Mouse (Mus musculus) lung, embryonic 15.5 days (tissue): ENCODE data around the gene Mical2. TPM values are rescaled to one million over a fixed set of nuclear protein-coding genes. Genes with fewer than 3 reads are reported as not detected.

Experiments used
- ATAC-seq: fragments of 200-750 bp; cut with Nextera tagmentation; 2 replicates; pipeline ENCODE4 v1.8.0; 2017; ENCODE audit warnings: moderate number of reproducible peaks, borderline replicate concordance; ENCODE audit not compliant: low FRiP score, low TSS enrichment; ENCODE audit errors: extremely low read depth
- H3K27ac ChIP-seq: fragments of 300-500 bp; sonication (generic); 2 replicates; pipeline ENCODE4 v1.5.1; 2015; ENCODE audit warnings: moderate library complexity, mild to moderate bottlenecking, inconsistent platforms
- H3K27me3 ChIP-seq: fragments of 300-500 bp; sonication (generic); 2 replicates; pipeline ENCODE4 v1.6.1; 2015; ENCODE audit warnings: inconsistent platforms
- H3K36me3 ChIP-seq: fragments of 300-500 bp; sonication (generic); 2 replicates; pipeline ENCODE4 v1.6.1; 2015; ENCODE audit warnings: inconsistent platforms
- H3K4me1 ChIP-seq: fragments of 300-500 bp; sonication (generic); 2 replicates; pipeline ENCODE4 v1.6.1; 2015; ENCODE audit warnings: inconsistent platforms
- H3K4me2 ChIP-seq: fragments of 300-500 bp; sonication (generic); 2 replicates; pipeline ENCODE4 v1.6.1; 2015; ENCODE audit warnings: inconsistent platforms, mild to moderate bottlenecking, moderate library complexity
- H3K4me3 ChIP-seq: fragments of 300-500 bp; sonication (generic); 2 replicates; pipeline ENCODE4 v1.5.1; 2015; ENCODE audit warnings: mild to moderate bottlenecking, inconsistent platforms
- H3K9ac ChIP-seq: fragments of 300-500 bp; sonication (generic); 2 replicates; pipeline ENCODE4 v1.6.1; 2015; ENCODE audit warnings: inconsistent platforms
- H3K9me3 ChIP-seq: fragments of 300-500 bp; sonication (generic); 2 replicates; pipeline ENCODE4 v1.6.1; 2016; ENCODE audit warnings: inconsistent platforms
- WGBS: fragments of 180-500 bp; shearing (Covaris S2); methylation state at CpG from one replicate; pipeline ENCODE4 v1.1.7; 2015; 5-methylcytosine and 5-hydroxymethylcytosine counted together
- polyA plus RNA-seq: library from polyadenylated mRNA; unstranded; fragments of >200 nt; fragmentation: Nextera tagmentation; extraction: Ambion mirVana; gene quantifications from 2 replicates; pipeline ENCODE4 v1.2.1, GENCODE M21; 2015

Gene Mical2
- polyA plus RNA-seq, 1 experiment from 2014 or later: 22.8 TPM

DNA sequence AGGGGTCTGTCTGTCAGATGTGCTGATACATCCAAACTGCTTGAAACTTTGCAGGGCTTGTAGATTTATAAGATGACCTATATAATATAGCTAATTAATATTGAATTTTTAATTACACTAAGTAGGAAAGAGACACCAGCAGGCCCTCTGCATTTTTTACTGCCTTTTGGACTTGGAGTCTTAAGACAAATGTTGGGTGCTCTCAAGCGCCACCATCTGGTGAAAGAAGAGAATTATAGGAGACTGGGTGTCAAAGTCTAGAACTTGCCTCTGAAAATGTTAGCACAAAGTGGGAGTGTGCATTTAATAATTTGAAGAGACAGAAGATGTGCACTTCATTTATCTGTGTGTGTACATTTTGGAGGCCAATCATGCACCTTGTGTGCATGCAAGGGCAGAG is 103.3 kb downstream of the Mical2 start:
- H3K4me2 ChIP-seq: no peak overlapping the region
- H3K9ac ChIP-seq: no peak overlapping the region
- 17% methylated on average over 1 of the region's 1 CpGs for WGBS
- no peaks in the 10 kb centered on the region for H3K27me3 ChIP-seq
- H3K27ac ChIP-seq: no peak overlapping the region
- ATAC-seq: no peak
- H3K9me3 ChIP-seq: no peaks in the 10 kb centered on the region
- H3K36me3 ChIP-seq: peaks cover 10% of the 10 kb centered on the region
- no peaks in the 10 kb centered on the region for H3K4me1 ChIP-seq
- no peak overlapping the region for H3K4me3 ChIP-seq

- H3K36me3 ChIP-seq: peaks cover 4% of the 10 kb centered on the region
- no peaks in the 10 kb centered on the region for H3K9me3 ChIP-seq
- no peak overlapping the region for H3K27ac ChIP-seq
- H3K9ac ChIP-seq: no peak overlapping the region
- no peak overlapping the region for H3K4me3 ChIP-seq
- H3K4me2 ChIP-seq: no peak overlapping the region
- ATAC-seq: no peak
- no peaks in the 10 kb centered on the region for H3K27me3 ChIP-seq
- no peaks in the 10 kb centered on the region for H3K4me1 ChIP-seq
- 66% methylated on average over 7 of the region's 7 CpGs for WGBS
Measured at GRCm38 (mm10) chr7:112329496-112329895, 103.8 kb downstream of the Mical2 start.

GRCm38 (mm10) chr7:112330935-112331334 is 105.3 kb downstream of the Mical2 start:
- ATAC-seq: no peak
- H3K36me3 ChIP-seq: peaks cover 3% of the 10 kb centered on the region; the same call in 1 of the 2 replicates
- no peak overlapping the region for H3K4me2 ChIP-seq
- no peak overlapping the region for H3K27ac ChIP-seq
- H3K27me3 ChIP-seq: no peaks in the 10 kb centered on the region
- H3K4me3 ChIP-seq: no peak overlapping the region
- peaks cover 3% of the 10 kb centered on the region; the same call in 1 of the 2 replicates for H3K4me1 ChIP-seq
- WGBS: 47% methylated on average over 8 of the region's 8 CpGs
- H3K9me3 ChIP-seq: no peaks in the 10 kb centered on the region
- H3K9ac ChIP-seq: no peak overlapping the region

GRCm38 (mm10) chr7:112331804-112332203 is 106.1 kb downstream of the Mical2 start:
- 63% methylated on average over 8 of the region's 8 CpGs for WGBS
- no peak overlapping the region for H3K27ac ChIP-seq
- no peak overlapping the region for H3K9ac ChIP-seq
- H3K27me3 ChIP-seq: no peaks in the 10 kb centered on the region
- H3K36me3 ChIP-seq: peaks cover 3% of the 10 kb centered on the region; the same call in 1 of the 2 replicates
- no peak overlapping the region for H3K4me2 ChIP-seq
- no peak overlapping the region for H3K4me3 ChIP-seq
- ATAC-seq: no peak
- H3K9me3 ChIP-seq: no peaks in the 10 kb centered on the region
- peaks cover 11% of the 10 kb centered on the region; the same call in 1 of the 2 replicates for H3K4me1 ChIP-seq

GRCm38 (mm10) chr7:112332426-112332825 is 106.8 kb downstream of the Mical2 start:
- WGBS: 71% methylated on average over 5 of the region's 5 CpGs
- H3K4me1 ChIP-seq: peaks cover 13% of the 10 kb centered on the region; the same call in 1 of the 2 replicates
- ATAC-seq: no peak
- H3K36me3 ChIP-seq: peaks cover 3% of the 10 kb centered on the region; the same call in 1 of the 2 replicates
- H3K9me3 ChIP-seq: no peaks in the 10 kb centered on the region
- no peak overlapping the region for H3K27ac ChIP-seq
- H3K4me3 ChIP-seq: no peak overlapping the region
- no peaks in the 10 kb centered on the region for H3K27me3 ChIP-seq
- H3K4me2 ChIP-seq: no peak overlapping the region
- H3K9ac ChIP-seq: no peak overlapping the region

DNA sequence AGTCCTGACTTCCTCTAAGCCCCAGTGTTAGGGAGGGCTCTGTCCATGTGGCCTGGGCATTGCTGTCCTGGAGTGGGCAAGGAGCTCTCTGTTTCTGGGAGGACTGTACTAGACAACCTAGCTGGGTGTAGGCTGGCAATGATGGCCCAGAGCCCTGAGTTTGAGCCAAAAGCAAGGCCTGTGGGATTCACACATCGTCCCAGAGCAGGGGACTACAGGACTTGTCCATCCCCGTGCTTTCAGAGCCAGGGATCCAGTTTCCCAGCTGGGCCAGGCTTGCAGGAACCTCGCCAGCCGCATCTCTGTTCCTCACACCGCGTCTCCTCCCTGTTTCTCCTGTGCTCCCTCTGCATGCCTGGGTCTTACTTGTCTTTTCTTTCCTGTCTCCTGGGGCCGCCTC is 107.7 kb downstream of the Mical2 start:
- Histone ChIP-seq H3K9ac (no peak overlapping the region), H3K27ac (no peak overlapping the region), H3K4me3 (no peak overlapping the region), H3K9me3 (no peaks in the 10 kb centered on the region), H3K36me3 (peaks cover 3% of the 10 kb centered on the region; the same call in 1 of the 2 replicates), H3K4me1 (peaks cover 16% of the 10 kb centered on the region; the same call in 1 of the 2 replicates), H3K27me3 (no peaks in the 10 kb centered on the region), H3K4me2 (no peak overlapping the region)
- 78% methylated on average over 7 of the region's 7 CpGs for WGBS
- no peak for ATAC-seq

GRCm38 (mm10) chr7:112336213-112336631 is 110.6 kb downstream of the Mical2 start:
- no peak for ATAC-seq
- 0 out of 2 replicates have a peak overlapping the region, but pooled peaks have one; percentile 6 for H3K27ac ChIP-seq
- 58% methylated on average over 6 of the region's 6 CpGs for WGBS
- H3K36me3 ChIP-seq: no peaks in the 10 kb centered on the region
- no peaks in the 10 kb centered on the region for H3K9me3 ChIP-seq
- no peak overlapping the region for H3K9ac ChIP-seq
- no peaks in the 10 kb centered on the region for H3K27me3 ChIP-seq
- peaks cover 16% of the 10 kb centered on the region; the same call in 1 of the 2 replicates for H3K4me1 ChIP-seq
- no peak overlapping the region for H3K4me3 ChIP-seq
- no peak overlapping the region for H3K4me2 ChIP-seq

DNA sequence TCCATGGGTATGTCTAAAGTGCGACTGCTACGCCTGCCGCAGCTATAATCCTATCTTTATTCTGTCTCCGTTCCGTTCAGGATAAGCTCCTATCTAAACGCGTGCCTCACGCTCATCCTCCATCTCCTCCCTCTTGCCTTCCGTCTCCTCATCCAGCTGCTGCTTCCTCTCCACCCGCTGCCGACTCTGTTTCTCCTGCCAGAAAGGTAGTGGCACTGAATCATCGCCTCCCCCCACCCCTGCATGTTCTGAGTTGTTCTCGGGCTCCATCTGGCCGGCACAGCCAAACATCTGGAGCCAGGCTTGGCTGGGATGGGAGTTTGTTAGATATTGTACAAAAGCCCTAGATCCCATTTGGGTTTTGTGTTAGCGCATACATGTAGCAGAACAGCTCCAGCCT is 111.1 kb downstream of the Mical2 start:
- Histone ChIP-seq H3K27me3 (no peaks in the 10 kb centered on the region), H3K27ac (0 out of 2 replicates have a peak overlapping the region, but pooled peaks have one; percentile 6), H3K4me1 (peaks cover 16% of the 10 kb centered on the region; the same call in 1 of the 2 replicates), H3K9me3 (no peaks in the 10 kb centered on the region), H3K4me2 (0 out of 2 replicates have a peak overlapping the region, but pooled peaks have one; percentile 3), H3K4me3 (no peak overlapping the region), H3K36me3 (no peaks in the 10 kb centered on the region), H3K9ac (no peak overlapping the region)
- WGBS: 53% methylated on average over 15 of the region's 15 CpGs
- no peak for ATAC-seq

- no peak overlapping the region for H3K9ac ChIP-seq
- H3K4me2 ChIP-seq: no peak overlapping the region
- 76% methylated on average over 5 of the region's 5 CpGs for WGBS
- ATAC-seq: no peak
- H3K36me3 ChIP-seq: no peaks in the 10 kb centered on the region
- no peak overlapping the region for H3K4me3 ChIP-seq
- peaks cover 16% of the 10 kb centered on the region; the same call in 1 of the 2 replicates for H3K4me1 ChIP-seq
- H3K9me3 ChIP-seq: no peaks in the 10 kb centered on the region
- H3K27ac ChIP-seq: no peak overlapping the region
- H3K27me3 ChIP-seq: no peaks in the 10 kb centered on the region
Measured at GRCm38 (mm10) chr7:112337736-112338135, 112.1 kb downstream of the Mical2 start.

DNA sequence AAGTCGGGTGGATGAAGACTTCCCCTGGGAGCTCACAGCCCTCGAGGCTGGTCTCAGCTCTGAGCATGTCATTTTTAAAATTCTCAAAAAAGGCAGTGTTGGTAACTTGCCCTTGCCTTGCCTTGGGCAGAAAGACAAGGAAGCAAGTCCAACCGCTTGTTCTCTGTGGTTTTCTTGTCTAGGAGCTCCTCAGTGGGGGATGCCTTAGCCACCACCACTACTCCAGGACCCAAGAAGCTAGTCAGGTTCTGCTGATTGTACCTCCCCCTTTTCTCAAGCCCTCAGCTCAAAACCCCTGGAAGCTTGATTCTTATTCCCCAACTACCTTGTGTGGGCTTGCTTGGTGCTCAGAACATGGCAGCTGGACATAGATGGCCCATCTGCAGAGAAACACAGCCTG is 115.4 kb downstream of the Mical2 start:
- H3K36me3 ChIP-seq: no peaks in the 10 kb centered on the region
- H3K9ac ChIP-seq: no peak overlapping the region
- no peak overlapping the region for H3K4me2 ChIP-seq
- H3K4me1 ChIP-seq: peaks cover 13% of the 10 kb centered on the region; the same call in 1 of the 2 replicates
- WGBS: 62% methylated on average over 3 of the region's 3 CpGs
- no peak overlapping the region for H3K27ac ChIP-seq
- H3K4me3 ChIP-seq: no peak overlapping the region
- ATAC-seq: no peak
- no peaks in the 10 kb centered on the region for H3K9me3 ChIP-seq
- H3K27me3 ChIP-seq: no peaks in the 10 kb centered on the region

DNA sequence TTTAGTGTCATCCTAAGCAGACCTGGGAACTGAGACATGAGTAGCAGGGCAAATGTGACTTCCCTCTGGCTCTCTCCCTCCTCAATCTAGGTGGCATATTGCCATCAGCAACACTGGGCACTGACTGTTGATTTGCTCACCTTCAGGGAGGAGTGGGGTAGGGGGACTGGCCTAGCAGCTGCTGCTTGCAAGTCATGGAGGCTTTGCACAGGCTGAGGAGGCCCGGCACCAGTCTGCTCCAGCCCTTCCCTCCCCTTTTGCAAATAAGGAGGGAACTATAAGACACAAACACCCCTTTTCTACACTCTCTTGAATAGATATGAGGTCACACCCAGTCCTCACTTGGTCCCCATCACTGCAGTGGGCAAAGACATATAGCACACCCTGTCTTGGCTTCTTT is 120.0 kb downstream of the Mical2 start:
- Histone ChIP-seq H3K9ac (no peak overlapping the region), H3K27ac (no peak overlapping the region), H3K36me3 (peaks cover 11% of the 10 kb centered on the region; the same call in 1 of the 2 replicates), H3K27me3 (no peaks in the 10 kb centered on the region), H3K4me3 (no peak overlapping the region), H3K4me2 (no peak overlapping the region), H3K4me1 (no peaks in the 10 kb centered on the region), H3K9me3 (no peaks in the 10 kb centered on the region)
- ATAC-seq: no peak
- WGBS: 29% methylated on average over 1 of the region's 1 CpGs

DNA sequence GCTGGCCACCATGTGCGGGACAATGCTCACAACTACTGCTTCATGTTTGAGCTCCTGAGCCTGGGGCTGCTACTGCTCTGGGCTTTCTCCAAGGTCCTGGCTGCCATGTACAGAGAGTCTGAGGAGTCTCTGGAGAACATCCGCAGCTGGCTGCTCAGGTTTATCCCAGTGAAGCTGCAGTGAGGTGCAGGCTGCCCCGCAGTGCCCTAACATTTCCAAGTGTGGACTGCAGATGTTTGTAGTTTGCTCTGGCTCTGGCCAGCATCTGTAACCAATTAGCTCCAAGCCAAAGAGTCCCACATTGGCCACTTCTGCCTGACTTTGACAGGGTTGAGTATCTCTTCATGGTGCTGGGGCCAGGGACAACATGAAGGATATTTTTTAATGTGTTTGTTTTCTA is 125.9 kb downstream of the Mical2 start:
- H3K27ac ChIP-seq: no peak overlapping the region
- no peaks in the 10 kb centered on the region for H3K27me3 ChIP-seq
- peaks cover 11% of the 10 kb centered on the region; the same call in 1 of the 2 replicates for H3K36me3 ChIP-seq
- peaks cover 40% of the 10 kb centered on the region for H3K4me1 ChIP-seq
- no peak for ATAC-seq
- H3K4me3 ChIP-seq: no peak overlapping the region
- H3K9ac ChIP-seq: no peak overlapping the region
- no peaks in the 10 kb centered on the region for H3K9me3 ChIP-seq
- H3K4me2 ChIP-seq: no peak overlapping the region
- WGBS: 70% methylated on average over 3 of the region's 3 CpGs
